Mouse (Mus musculus) cerebellum, adult 18-20 months (tissue): ENCODE measurements around the gene Fastkd1.
"Not testable (repeated sequence)": the region's sequence is repeated elsewhere in the genome, so short reads cannot be mapped to it uniquely, and the experiment has no call there.

Experiments used
- DNase-seq, 2 experiments: peaks; one replicate each; pipeline ENCODE4 v3.0.0; 2021

The Fastkd1 gene

GRCm38 (mm10) chr2:69712981-69713625 is at the start of gene Fastkd1:
Gene Fastkd1, minus strand, starts transcription at chr2:69713516.
- DNase-seq: peak; percentile 85 to 96

GRCm38 (mm10) chr2:69760980-69761379 is 47.7 kb upstream of the Fastkd1 start:
- DNase-seq: no peak

- no peak for DNase-seq
Observed at GRCm38 (mm10) chr2:69745091-69745490, 31.8 kb upstream of the Fastkd1 start.

- DNase-seq: no peak
Observed at GRCm38 (mm10) chr2:69723519-69723825, 10.2 kb upstream of the Fastkd1 start.

GRCm38 (mm10) chr2:69722650-69723518 is 9.6 kb upstream of the Fastkd1 start:
- peak; percentile 93 to 97 for DNase-seq

GRCm38 (mm10) chr2:69722273-69722649 is 8.9 kb upstream of the Fastkd1 start, which contains the start of gene Ppig:
Gene Ppig, plus strand, starts transcription at chr2:69722545.
- no peak for DNase-seq

- DNase-seq: no peak
Observed at GRCm38 (mm10) chr2:69719121-69719520, 5.8 kb upstream of the Fastkd1 start.

- DNase-seq: no peak
Observed at GRCm38 (mm10) chr2:69716483-69716882, 3.2 kb upstream of the Fastkd1 start.

- DNase-seq: peak in 1 of 2 experiments; percentile 16
Observed at GRCm38 (mm10) chr2:69714126-69714525, 810 bp upstream of the Fastkd1 start.

GRCm38 (mm10) chr2:69713626-69714014 is 304 bp upstream of the Fastkd1 start:
- no peak for DNase-seq

GRCm38 (mm10) chr2:69712171-69712570 is 1.1 kb downstream of the Fastkd1 start:
- DNase-seq: peak in 1 of 2 experiments; percentile 13

GRCm38 (mm10) chr2:69700446-69700845 is 12.9 kb downstream of the Fastkd1 start:
- DNase-seq: no peak

- no peak for DNase-seq
Observed at GRCm38 (mm10) chr2:69693501-69693900, 19.8 kb downstream of the Fastkd1 start.

GRCm38 (mm10) chr2:69690843-69691242 is 22.5 kb downstream of the Fastkd1 start:
- DNase-seq: no peak

- DNase-seq: no peak
Observed at GRCm38 (mm10) chr2:69690214-69690613, 23.1 kb downstream of the Fastkd1 start.

GRCm38 (mm10) chr2:69684488-69684887 is 28.8 kb downstream of the Fastkd1 start:
- DNase-seq: no peak

GRCm38 (mm10) chr2:69683036-69683805 is 30.1 kb downstream of the Fastkd1 start:
- no peak for DNase-seq

GRCm38 (mm10) chr2:69681931-69682330 is 31.4 kb downstream of the Fastkd1 start:
- DNase-seq: no peak

- no peak for DNase-seq
Observed at GRCm38 (mm10) chr2:69679990-69680389, 33.3 kb downstream of the Fastkd1 start.

GRCm38 (mm10) chr2:69677215-69677614 is 36.1 kb downstream of the Fastkd1 start:
- not testable (repeated sequence) for DNase-seq

- DNase-seq: no peak
Observed at GRCm38 (mm10) chr2:69676713-69677112, 36.6 kb downstream of the Fastkd1 start.

- DNase-seq: no peak
Observed at GRCm38 (mm10) chr2:69675266-69675665, 38.0 kb downstream of the Fastkd1 start.

GRCm38 (mm10) chr2:69673723-69674122 is 39.6 kb downstream of the Fastkd1 start:
- peak in 1 of 2 experiments; percentile 10 for DNase-seq
